Mouse (Mus musculus) limb, embryonic 10.5 days (tissue): ENCODE measurements around the gene Arhgef7. TPM values are rescaled to one million over a fixed set of nuclear protein-coding genes. Genes with fewer than 3 reads are reported as not detected.

Experiments used
- DNase-seq: peaks from one replicate; pipeline ENCODE4 v3.0.0-alpha.2; 2017; ENCODE audit warnings: low spot score
- H3K27ac ChIP-seq: fragments of 300-500 bp; sonication (generic); 2 replicates; pipeline ENCODE4 v1.5.1; 2016; ENCODE audit warnings: mild to moderate bottlenecking
- H3K27me3 ChIP-seq: fragments of 300-500 bp; sonication (generic); 2 replicates; pipeline ENCODE4 v1.6.1; 2016; ENCODE audit warnings: low read depth, mild to moderate bottlenecking; ENCODE audit not compliant: poor library complexity, severe bottlenecking
- H3K36me3 ChIP-seq: fragments of 300-500 bp; sonication (generic); 2 replicates; pipeline ENCODE4 v1.6.1; 2016; ENCODE audit warnings: mild to moderate bottlenecking, moderate library complexity
- H3K4me1 ChIP-seq: fragments of 300-500 bp; sonication (generic); 2 replicates; pipeline ENCODE4 v1.6.1; 2016
- H3K4me3 ChIP-seq: fragments of 300-500 bp; sonication (generic); 2 replicates; pipeline ENCODE4 v1.5.1; 2016; ENCODE audit warnings: mild to moderate bottlenecking, moderate library complexity
- H3K9me3 ChIP-seq: fragments of 300-500 bp; sonication (generic); replicated peaks from 2 replicates; pipeline ENCODE4 v1.6.1; 2016; ENCODE audit warnings: mild to moderate bottlenecking
- WGBS: fragments of 180-500 bp; shearing (Covaris S2); methylation state at CpG from one replicate; pipeline ENCODE4 v1.1.7; 2016; 5-methylcytosine and 5-hydroxymethylcytosine counted together
- polyA plus RNA-seq: library from polyadenylated mRNA; unstranded; fragments of >200 nt; fragmentation: Nextera tagmentation; extraction: Ambion mirVana; gene quantifications from 2 replicates; pipeline ENCODE4 v1.2.1, GENCODE M21; 2016

Gene Arhgef7
- polyA plus RNA-seq, 1 experiment from 2014 or later, result 59.1 TPM

DNA sequence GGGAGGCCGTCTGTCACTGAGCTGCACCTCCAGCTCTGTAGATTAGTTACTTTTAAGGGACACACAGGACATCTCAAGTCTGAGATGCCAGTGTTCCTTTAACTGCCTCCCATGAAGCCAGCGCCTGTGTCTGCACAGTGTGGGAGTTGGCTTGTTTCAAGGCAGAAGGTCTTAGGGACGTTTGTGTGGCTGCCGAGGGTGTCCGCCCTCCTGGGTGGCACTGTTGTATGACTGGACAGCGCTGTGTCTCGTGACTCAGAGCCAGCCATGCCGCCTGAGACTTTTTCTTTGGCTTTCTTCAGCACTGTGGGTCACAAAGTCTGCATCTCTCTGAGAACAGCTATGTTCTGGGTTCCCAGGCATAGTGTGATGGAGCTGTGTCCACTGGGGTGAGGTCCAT is 69.6 kb downstream of the Arhgef7 start:
- no peak for DNase-seq
- H3K27ac ChIP-seq, result no peak overlapping the region
- H3K27me3 ChIP-seq, result no peaks in the 10 kb centered on the region
- H3K9me3 ChIP-seq, result no peaks in the 10 kb centered on the region
- H3K36me3 ChIP-seq, result peaks cover 73% of the 10 kb centered on the region
- no peak overlapping the region for H3K4me3 ChIP-seq
- WGBS, result 91% methylated on average over 8 of the region's 8 CpGs
- H3K4me1 ChIP-seq, result no peaks in the 10 kb centered on the region

DNA sequence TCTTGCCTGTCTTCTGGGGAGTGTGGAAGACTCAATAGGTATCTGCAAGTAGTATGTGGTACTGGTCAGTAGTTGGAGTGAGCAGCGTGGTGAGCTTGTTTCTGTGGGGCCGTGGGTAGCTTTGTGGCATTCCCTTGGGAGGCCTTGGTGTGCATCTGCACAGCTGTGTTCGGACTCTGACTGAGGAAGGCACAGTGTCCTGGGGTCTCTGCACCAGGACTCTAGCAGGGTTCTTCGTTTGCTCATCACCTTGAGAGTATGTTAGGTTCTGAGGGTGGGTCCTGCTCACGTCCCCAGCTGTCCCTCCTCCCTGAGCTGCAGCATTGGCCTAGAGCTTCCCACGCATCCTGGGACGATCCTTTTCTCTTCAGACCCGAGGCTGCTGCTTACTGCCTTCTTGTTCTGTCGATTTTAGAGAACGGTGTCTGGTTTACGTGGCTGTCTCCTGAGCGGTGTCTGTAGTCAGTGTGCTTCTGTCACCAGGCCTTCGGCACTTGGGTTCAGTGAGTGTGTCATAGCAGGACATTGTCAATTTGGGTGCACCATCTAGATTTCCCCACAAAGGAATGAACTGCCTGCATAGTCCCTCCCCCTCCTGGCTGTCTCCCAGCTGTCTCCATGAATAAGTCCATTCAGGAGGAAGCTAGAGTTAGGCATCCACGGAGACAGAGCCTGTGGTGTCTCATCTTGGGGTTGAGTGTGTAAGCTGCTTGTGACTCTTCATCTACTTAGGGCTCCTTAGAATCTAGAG is 70.4 kb downstream of the Arhgef7 start:
- H3K9me3 ChIP-seq, result no peaks in the 10 kb centered on the region
- H3K27ac ChIP-seq, result no peak overlapping the region
- H3K27me3 ChIP-seq, result no peaks in the 10 kb centered on the region
- no peaks in the 10 kb centered on the region for H3K4me1 ChIP-seq
- WGBS, result 90% methylated on average over 14 of the region's 14 CpGs
- no peak for DNase-seq
- peaks cover 72% of the 10 kb centered on the region for H3K36me3 ChIP-seq
- H3K4me3 ChIP-seq, result no peak overlapping the region

- DNase-seq, result no peak
- H3K9me3 ChIP-seq, result no peaks in the 10 kb centered on the region
Measured at GRCm38 (mm10) chr8:11798480-11798867, 71.0 kb downstream of the Arhgef7 start.

DNA sequence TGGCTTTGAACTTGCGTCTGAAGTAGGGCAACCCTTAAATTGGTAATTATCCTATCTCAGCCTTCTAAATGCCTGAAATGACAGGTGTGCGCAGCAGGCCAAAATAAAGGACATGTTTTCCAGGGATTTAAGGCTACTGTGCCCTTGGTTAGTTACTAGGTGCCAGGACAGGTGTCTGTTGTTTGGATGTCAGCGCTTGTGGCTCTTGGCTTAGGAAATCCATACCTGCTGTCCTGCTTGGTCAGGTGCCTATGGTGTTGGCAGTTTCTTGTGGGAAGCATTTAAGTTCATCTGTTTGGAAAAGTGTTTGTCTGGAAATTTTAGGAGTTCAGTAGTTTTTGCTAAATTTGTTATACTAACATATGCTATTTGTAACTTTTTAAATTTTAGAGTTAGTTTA is 71.6 kb downstream of the Arhgef7 start:
- Histone ChIP-seq H3K27me3 (no peaks in the 10 kb centered on the region), H3K4me3 (no peak overlapping the region), H3K9me3 (no peaks in the 10 kb centered on the region), H3K36me3 (peaks cover 78% of the 10 kb centered on the region), H3K27ac (no peak overlapping the region), H3K4me1 (no peaks in the 10 kb centered on the region)
- WGBS, result 92% methylated on average over 3 of the region's 3 CpGs
- no peak for DNase-seq

More at GRCm38 (mm10) chr8:11798480-11798867, 71.0 kb downstream of the Arhgef7 start:
- Histone ChIP-seq H3K27ac (no peak overlapping the region), H3K27me3 (no peaks in the 10 kb centered on the region), H3K36me3 (peaks cover 72% of the 10 kb centered on the region), H3K4me3 (no peak overlapping the region), H3K4me1 (no peaks in the 10 kb centered on the region)
- 95% methylated on average over 4 of the region's 4 CpGs for WGBS

- H3K4me1 ChIP-seq, result no peaks in the 10 kb centered on the region
- no peak for DNase-seq
- H3K36me3 ChIP-seq, result peaks cover 85% of the 10 kb centered on the region
- WGBS, result 95% methylated on average over 7 of the region's 7 CpGs
- H3K4me3 ChIP-seq, result no peak overlapping the region
- no peaks in the 10 kb centered on the region for H3K9me3 ChIP-seq
- no peak overlapping the region for H3K27ac ChIP-seq
- H3K27me3 ChIP-seq, result no peaks in the 10 kb centered on the region
Measured at GRCm38 (mm10) chr8:11800481-11800880, 73.0 kb downstream of the Arhgef7 start.

GRCm38 (mm10) chr8:11801571-11801970 is 74.0 kb downstream of the Arhgef7 start:
- no peak for DNase-seq
- H3K4me3 ChIP-seq, result no peak overlapping the region
- H3K27me3 ChIP-seq, result no peaks in the 10 kb centered on the region
- no peak overlapping the region for H3K27ac ChIP-seq
- H3K4me1 ChIP-seq, result no peaks in the 10 kb centered on the region
- WGBS, result 78% methylated on average over 8 of the region's 8 CpGs
- H3K9me3 ChIP-seq, result no peaks in the 10 kb centered on the region
- peaks cover 89% of the 10 kb centered on the region for H3K36me3 ChIP-seq

DNA sequence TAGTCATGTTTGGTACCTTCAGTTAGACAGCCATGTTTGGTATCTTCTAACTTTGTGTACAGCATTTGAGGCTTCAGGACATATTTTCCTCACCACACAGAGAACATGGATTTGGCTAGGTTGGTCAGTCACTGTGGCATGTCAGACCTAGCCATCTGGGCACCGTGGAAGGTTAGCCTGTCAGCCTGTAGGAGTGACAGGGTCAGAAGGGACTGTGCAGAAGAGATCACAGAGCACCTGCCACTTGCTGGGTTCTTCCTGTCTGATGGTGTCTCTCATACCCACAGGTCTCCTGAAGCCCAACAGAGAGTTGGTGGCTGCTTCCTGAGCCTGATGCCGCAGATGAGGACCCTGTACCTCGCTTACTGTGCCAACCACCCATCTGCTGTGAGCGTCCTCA is 77.4 kb downstream of the Arhgef7 start:
- Histone ChIP-seq H3K27me3 (no peaks in the 10 kb centered on the region), H3K4me1 (no peaks in the 10 kb centered on the region), H3K9me3 (no peaks in the 10 kb centered on the region), H3K36me3 (peaks cover 95% of the 10 kb centered on the region), H3K27ac (no peak overlapping the region), H3K4me3 (no peak overlapping the region)
- DNase-seq, result no peak
- WGBS, result 95% methylated on average over 4 of the region's 4 CpGs

DNA sequence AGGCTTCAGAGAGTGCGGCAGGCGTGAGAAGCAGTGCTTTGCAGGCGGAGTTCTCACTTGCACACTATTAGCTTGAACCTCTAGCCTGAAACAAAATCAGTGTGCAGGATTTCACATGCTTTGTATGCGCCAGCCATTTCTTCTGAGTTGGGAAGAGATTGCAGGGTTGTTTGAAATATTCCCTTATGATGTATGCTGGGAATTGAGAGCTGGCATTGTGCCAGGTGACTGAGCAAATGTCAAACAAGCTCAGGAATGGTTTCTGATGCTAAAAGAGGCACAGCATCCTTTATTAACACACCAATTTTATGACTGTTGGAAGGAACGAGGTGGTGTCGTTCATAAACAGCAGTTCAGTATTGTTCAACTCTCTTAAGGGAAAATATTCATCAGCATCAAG is 78.7 kb downstream of the Arhgef7 start:
- Histone ChIP-seq H3K36me3 (peaks cover 98% of the 10 kb centered on the region), H3K27ac (no peak overlapping the region), H3K4me1 (no peaks in the 10 kb centered on the region), H3K4me3 (no peak overlapping the region), H3K9me3 (no peaks in the 10 kb centered on the region), H3K27me3 (no peaks in the 10 kb centered on the region)
- no peak for DNase-seq
- 96% methylated on average over 6 of the region's 6 CpGs for WGBS

DNA sequence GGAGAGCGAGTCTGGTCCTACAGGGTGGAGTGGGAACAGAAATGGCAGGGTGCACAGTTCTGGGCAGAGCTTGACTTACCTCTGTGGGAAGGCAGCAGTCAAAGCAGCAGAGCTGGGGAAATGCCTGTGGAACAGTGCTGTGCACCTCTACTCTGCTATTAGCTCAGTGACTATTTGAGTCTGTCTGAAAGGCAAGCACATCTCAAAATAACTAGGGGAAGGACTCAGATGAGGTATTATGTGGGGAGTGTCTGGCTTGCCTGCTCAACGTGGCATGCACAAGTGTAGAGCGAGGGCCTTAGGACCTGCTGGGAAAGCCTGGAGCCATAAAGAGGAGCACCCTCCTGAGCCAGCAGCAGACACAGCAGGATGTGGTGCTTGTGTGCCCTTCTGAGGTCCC is 79.8 kb downstream of the Arhgef7 start:
- no peak for DNase-seq
- H3K27ac ChIP-seq, result no peak overlapping the region
- H3K9me3 ChIP-seq, result no peaks in the 10 kb centered on the region
- WGBS, result 93% methylated on average over 3 of the region's 3 CpGs
- no peaks in the 10 kb centered on the region for H3K27me3 ChIP-seq
- no peaks in the 10 kb centered on the region for H3K4me1 ChIP-seq
- peaks cover 99% of the 10 kb centered on the region for H3K36me3 ChIP-seq
- H3K4me3 ChIP-seq, result no peak overlapping the region

DNA sequence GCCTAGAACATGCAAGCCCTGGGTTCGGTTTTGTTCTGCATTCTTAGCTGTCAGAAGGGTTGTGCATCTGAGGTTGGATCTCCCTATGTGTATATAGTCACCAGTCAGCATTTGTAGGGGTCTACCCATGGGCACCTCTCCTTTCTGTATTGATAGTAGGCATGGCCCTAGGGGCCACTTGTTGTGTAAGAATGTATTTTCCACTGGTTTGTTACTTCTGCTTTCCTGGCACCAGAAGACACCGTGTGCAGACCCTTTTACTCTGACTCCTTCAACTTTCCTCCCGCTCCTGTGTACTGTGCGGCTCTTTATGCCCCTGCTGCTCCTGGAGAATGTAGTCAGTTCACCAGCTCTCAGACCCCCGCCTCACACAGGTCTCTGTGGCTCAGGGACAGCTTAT is 80.5 kb downstream of the Arhgef7 start:
- no peaks in the 10 kb centered on the region for H3K27me3 ChIP-seq
- no peak for DNase-seq
- WGBS, result 90% methylated on average over 5 of the region's 5 CpGs
- H3K4me3 ChIP-seq, result no peak overlapping the region
- H3K9me3 ChIP-seq, result no peaks in the 10 kb centered on the region
- peaks cover 99% of the 10 kb centered on the region for H3K36me3 ChIP-seq
- no peaks in the 10 kb centered on the region for H3K4me1 ChIP-seq
- no peak overlapping the region for H3K27ac ChIP-seq

GRCm38 (mm10) chr8:11810426-11810825 is 82.9 kb downstream of the Arhgef7 start:
- peaks cover 100% of the 10 kb centered on the region for H3K36me3 ChIP-seq
- WGBS, result 96% methylated on average over 5 of the region's 5 CpGs

GRCm38 (mm10) chr8:11813801-11814200 is 86.3 kb downstream of the Arhgef7 start:
- Histone ChIP-seq H3K36me3 (peaks cover 100% of the 10 kb centered on the region), H3K27me3 (no peaks in the 10 kb centered on the region), H3K27ac (no peak overlapping the region), H3K4me3 (no peak overlapping the region), H3K4me1 (no peaks in the 10 kb centered on the region), H3K9me3 (no peaks in the 10 kb centered on the region)
- no peak for DNase-seq
- 85% methylated on average over 7 of the region's 7 CpGs for WGBS

More at GRCm38 (mm10) chr8:11810426-11810825, 82.9 kb downstream of the Arhgef7 start:
- DNase-seq, result no peak
- H3K27ac ChIP-seq, result no peak overlapping the region
- no peaks in the 10 kb centered on the region for H3K27me3 ChIP-seq
- no peaks in the 10 kb centered on the region for H3K4me1 ChIP-seq
- H3K9me3 ChIP-seq, result no peaks in the 10 kb centered on the region
- H3K4me3 ChIP-seq, result no peak overlapping the region

DNA sequence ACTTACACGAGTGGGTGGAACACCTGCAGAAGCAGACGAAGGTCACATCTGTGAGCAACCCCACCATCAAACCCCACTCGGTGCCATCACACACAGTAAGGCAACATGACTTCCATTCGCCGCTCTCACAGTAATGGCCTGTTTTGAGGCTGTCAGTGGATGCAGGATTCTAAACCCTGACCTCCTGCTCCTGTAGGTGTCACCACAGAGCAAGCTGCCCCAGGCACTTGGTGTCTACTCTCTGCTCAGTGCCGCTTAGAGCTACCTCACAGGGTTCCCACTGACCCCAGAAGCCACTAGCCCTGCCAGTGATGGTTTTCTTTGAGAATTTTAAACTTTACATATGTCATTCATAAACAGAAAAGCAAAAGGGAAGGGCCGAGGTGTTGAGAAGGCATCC is 87.7 kb downstream of the Arhgef7 start:
- Histone ChIP-seq H3K27me3 (no peaks in the 10 kb centered on the region), H3K36me3 (peaks cover 100% of the 10 kb centered on the region), H3K4me1 (no peaks in the 10 kb centered on the region), H3K4me3 (no peak overlapping the region), H3K9me3 (no peaks in the 10 kb centered on the region), H3K27ac (no peak overlapping the region)
- WGBS, result 88% methylated on average over 7 of the region's 7 CpGs
- no peak for DNase-seq

GRCm38 (mm10) chr8:11820136-11820535 is 92.6 kb downstream of the Arhgef7 start:
- no peaks in the 10 kb centered on the region for H3K9me3 ChIP-seq
- WGBS, result 94% methylated on average over 5 of the region's 5 CpGs
- no peak overlapping the region for H3K27ac ChIP-seq
- H3K27me3 ChIP-seq, result no peaks in the 10 kb centered on the region
- no peak for DNase-seq
- peaks cover 98% of the 10 kb centered on the region for H3K36me3 ChIP-seq
- H3K4me3 ChIP-seq, result no peak overlapping the region
- H3K4me1 ChIP-seq, result no peaks in the 10 kb centered on the region
